Mouse (Mus musculus) spleen, adult 12 weeks (tissue): ENCODE results near the gene Psmc3ip.

Source experiments
- DNase-seq: peaks from one replicate; pipeline ENCODE4 v3.0.0; 2022; ENCODE audit warnings: low spot score

The Psmc3ip gene

DNA sequence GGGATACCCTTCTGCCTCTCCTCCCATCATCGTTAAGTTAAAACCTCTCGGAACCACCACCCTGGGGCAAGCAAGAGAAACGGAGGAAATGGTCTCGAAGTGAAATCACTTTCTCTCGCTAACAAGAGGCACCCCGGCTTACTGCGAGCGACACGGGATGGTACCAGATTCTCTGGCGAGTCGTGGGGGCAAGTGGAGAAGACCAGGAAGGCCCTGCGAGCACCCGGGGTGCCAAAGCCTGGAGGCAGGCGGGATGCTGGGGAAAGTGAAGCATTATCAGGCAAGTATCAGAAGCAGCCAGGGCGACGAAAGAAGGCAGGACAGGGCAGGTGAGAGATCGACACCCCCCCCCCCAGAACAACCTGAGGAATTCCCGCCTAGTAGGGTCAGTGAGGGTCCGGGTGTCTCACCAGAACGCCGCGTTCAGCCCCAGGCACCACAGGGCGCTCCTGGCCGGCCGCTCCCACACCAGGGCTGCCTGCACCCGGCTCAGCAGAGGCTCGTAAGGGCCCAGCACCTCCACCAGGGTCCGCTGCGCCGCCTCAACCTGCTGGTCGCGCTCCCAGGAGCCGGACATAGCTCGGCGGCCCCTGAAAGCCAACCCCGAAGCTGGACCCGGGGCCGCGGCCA is 24.0 kb upstream of the Psmc3ip start:
- peak; percentile 35 for DNase-seq

DNA sequence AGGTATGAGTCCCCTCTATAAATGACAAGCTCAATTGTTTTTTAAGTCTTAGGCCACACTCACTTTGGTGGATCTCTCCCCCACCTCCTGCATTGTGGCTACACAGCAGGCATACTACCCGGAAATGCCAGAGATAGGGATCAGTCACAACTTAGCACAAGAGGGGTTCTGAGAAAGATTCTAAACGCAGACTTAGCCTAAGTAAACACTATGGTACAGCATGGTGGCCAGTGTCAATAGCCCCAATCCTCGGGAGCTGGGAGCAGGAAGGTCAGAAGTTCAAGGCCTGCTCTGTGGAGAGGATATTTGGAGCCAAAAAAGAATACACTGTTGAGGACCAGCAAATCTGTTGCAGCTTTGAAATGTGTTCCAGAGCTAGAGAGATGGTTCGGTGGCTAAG is 22.9 kb upstream of the Psmc3ip start:
- no peak for DNase-seq

DNA sequence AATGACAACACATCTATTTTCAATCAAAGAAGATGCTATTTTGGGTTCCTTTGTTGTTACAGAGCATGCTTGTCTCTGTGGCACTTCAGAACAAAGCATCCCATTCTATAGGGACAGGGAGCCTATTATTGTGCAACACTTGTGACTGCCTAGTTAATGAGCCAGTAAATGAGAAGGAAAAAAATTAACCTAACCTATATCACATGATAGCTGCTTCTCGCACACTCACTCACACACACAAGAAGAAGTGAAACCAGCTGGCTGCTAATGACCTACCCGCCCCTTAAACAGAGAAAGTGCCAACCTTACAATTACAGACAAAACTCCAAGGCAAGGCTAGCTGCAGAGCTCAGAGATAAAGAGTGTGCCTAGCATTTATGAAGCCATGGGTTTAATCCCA is 20.3 kb upstream of the Psmc3ip start:
- no peak for DNase-seq

DNA sequence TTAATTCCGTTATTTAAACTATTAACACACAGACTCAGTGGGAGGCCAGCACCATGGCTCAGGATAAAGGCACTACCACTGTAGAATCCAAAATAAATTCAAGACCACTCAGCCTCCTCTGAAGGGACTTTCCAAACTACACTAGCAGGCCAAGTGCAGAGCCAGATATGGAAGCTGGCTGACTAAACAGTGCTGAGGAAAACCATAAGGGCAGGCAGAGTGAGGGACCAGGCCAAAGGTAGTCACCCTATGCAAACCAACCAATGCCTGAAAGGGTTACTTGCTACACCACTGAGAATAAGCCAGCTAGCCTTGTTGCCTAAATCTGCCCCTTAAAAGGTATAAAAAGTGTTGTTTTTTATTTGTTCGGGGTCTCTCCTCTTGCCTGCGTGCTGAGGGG is 16.9 kb upstream of the Psmc3ip start:
- no peak for DNase-seq

DNA sequence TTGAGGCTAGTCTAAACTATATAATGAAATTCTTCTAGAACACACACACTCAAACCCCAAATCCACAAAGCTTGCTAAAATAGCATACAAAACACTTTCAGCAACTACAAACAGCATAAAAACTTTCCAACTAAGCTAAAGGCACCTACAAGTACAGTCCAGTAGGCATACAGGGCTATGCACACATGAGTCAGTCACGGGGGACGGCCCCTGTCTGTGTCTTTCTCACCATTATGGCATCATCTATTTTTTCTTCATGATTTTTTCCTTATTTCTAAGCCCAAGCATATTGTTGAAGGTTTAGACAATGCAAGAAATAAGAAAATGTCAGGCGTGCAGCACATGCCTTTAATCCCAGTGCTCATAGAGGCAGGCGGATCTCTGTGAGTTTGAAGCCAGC is 15.9 kb upstream of the Psmc3ip start:
- DNase-seq = no peak

DNA sequence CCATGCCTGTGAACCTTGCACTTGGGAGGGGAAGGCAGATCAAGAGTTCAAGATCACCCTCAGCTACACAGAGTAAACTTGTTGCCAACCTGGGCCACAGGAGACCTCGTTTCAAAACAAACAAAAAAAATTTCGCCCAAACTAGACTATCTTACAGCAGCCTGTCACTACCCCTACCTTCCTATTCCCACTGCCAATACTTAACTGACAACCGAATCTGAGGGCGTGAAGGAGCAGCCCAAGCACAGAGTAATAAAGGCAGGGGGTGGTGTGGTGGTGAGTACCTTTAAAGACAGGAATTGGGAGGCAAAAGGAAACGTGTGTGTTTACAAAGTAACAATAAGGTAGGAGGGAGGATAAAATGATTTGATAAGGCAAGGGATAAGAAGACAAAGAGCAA is 15.5 kb upstream of the Psmc3ip start:
- DNase-seq = no peak

DNA sequence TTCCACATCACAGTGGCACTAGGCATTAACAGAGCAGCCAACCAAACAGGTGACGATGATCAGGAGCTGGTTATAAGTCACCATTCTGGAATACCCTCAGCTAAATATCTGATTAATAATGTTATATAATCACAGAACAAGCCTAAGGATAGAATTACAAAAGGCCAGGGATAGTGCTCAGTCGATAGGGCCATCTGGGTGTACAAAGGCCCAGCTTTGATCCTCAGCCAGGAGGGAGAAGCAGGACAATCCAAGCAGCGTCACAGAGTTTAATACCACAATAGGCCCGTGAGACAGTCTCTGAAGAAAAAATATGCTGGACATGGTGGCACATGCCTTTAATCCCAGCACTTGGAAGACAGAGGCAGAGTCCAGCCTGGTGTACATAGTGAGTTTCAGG is 14.1 kb upstream of the Psmc3ip start:
- no peak for DNase-seq

DNA sequence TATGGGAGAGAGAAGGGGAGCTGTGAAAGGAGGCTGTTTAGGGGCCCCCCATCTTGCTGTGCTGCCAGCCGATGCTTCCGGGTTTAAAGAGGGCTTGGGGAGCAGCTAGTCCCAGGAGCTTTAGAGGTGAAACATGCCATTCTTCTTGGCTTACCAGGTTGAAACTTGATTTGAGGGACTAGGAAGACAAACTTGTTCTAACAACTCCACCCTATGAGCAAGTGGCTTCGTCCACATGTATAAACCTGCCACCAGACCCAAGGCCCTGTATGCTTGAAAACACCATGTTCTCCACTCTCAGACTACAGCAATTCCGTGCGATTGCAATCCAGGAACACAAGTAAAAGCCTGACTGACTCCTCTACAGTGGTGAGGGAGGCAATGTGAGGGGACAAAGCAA is 7.8 kb upstream of the Psmc3ip start:
- no peak for DNase-seq

DNA sequence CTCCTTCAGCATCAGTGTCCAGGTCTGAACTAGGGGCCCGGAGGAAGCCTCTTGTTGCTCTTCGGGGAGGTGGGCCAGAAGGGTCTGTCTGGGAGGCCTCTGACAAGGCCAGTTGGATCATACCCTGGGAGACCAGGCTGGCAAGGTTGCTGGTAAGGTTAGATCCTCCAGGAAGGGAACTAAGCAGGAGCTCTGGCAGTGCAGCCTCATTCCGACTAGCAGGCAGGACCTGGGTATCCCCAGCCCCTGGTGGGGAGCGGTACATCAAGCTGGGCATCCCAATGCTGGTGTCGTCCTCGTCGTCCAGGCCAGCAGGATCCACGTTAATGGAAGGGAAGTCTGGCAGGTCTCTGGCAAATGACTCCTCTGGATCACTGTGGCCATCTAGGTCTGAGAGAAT is 3.0 kb upstream of the Psmc3ip start:
- no peak for DNase-seq

DNA sequence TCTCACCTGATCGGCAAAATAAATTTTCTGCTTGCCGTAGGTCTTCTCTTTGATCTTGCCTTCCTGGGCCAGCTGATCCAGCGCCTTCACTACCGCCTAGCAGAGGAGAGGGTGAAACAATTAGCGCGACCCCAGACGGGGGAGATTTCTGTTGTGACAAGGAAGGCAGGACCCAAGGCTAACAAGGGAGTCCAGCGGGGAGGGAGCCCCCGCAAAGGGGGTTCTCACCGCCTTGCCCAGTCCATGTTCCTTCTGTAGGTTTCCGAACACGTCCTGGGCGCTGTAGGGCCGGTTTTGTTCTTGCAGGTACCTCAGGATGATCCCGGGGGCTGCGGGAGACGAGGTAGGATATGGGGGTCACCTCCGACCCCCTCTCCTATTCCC is 314 bp downstream of the Psmc3ip start:
- DNase-seq = no peak

DNA sequence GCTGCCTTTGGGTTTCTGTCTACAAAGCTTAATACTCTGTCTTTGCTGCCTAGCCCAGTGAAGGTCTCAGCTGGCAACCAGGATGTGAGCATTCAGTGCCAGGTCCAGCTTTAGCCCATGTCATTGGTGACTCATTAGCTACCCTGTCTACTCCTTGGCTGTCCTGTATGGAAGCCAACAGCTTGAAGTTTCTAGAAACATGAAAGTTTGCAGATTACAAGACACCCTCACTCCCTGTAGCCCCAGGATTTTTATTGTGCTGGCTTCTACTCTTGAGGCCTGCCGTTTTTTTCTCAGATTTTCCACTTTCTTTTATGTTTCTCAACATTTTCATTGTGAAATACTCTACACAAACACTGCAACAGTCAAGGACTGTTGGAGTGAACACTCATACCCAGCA is 5.3 kb downstream of the Psmc3ip start:
- no peak for DNase-seq

DNA sequence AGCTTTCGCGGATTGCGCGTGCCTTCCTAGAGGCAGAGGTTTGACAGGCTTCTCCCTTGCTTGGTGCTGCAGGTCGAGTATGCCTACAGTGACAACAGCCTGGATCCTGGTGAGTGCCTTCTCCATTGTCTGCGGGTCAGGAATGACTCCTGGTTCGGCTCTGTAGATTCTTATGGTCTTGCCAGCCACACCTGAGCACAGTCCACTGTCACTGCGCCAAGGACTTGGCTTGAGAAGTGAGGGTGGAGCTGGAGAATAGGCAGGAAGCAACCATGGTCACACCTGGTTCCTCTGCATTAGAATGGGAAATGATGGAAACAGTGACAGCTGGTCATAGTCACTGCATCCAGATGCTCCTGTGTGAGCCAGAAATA is 7.6 kb downstream of the Psmc3ip start:
- no peak for DNase-seq

DNA sequence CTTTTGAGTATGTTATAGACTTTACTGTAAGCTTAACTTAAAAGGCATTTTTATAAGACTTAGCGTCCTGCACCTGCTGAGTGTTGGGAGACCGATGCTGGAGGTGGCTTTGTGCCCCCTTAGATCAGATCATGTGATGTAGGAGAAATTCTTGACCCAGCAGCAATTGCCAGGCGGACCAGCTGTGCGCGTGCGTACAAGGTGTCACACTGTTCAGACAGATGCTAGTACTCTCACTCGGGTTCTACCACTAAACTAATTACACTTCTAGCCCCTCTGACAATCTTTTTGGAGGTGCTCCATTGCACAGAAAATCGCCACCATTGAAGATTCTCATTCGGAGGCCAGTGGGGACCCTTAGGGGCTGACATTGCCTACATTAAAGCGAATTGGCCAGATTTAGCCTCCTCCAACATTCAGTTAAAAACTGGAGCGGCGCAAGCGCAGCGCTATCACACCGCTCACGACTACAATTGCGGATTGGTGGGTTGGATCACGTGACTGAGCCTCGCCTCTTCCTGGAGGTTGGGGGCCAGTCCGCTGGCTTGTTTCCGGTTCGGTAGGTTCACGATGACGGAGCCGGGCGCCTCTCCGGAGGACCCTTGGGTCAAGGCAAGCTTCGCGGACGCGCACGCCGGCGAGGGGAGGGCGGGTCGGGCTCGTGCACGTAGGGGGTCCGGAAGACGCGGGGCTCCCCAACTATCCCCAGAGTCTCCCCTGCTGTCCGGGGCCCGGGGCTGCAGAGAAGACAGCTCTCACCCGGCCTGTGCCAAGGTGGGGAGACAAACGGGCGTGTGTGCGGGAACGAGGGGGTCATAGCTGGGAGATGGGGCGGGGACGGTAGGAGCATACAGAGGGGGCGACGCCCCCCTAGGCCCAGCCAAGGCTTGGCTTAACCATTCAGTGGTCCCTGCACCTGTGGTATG is 8.2 kb downstream of the Psmc3ip start, which contains the start of gene Mlx:
TSS of gene Mlx (plus strand) at position 522 of the 926 bp plus-strand sequence.
- DNase-seq = peak; percentile 80

DNA sequence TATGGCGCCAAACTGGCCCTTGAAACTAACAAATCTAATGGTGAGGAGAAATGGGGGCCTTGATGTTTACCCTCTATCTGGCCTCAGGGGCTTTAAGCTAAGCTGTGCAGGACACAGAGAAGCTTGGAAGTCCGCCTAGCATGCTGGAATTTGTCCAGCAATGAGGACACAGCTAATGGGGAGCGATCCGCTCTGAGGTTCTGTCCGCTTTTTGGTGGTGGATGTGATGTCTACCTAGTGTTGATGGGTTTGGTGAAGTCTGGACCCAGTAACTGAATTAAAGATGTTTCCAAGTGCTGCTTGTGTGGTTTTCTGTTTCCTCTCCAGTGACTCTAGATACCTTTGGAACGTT is 8.9 kb downstream of the Psmc3ip start:
- DNase-seq = no peak

DNA sequence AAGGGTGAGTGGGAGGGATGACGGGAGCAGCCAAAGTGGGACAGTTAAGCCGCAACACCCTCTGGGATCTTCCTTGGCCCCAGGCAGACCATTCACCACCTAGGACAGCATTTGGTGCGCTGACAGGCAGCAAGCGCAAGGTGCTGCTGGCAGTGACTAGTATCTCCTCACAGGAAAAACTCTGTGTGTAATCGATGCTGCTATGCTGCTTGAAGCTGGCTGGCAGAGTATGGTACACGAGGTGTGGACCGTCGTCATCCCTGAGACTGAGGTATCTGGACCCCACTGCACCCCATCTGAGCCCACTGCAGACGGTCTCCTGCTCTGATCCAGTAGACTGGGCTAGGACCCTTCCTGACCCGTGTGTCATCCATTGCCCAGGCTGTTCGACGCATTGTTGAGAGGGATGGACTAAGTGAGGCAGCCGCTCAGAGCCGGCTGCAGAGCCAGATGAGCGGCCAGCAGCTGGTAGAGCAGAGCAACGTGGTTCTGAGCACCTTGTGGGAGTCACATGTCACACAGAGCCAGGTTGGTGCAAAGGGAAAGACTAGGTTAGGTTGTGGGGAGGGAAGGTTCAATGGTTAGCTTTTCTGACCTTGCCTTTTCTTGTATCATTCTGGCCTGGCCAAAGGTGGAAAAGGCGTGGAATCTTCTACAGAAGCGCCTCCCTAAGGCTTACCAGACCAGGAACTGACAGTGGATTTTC is 9.5 kb downstream of the Psmc3ip start:
- DNase-seq = no peak

DNA sequence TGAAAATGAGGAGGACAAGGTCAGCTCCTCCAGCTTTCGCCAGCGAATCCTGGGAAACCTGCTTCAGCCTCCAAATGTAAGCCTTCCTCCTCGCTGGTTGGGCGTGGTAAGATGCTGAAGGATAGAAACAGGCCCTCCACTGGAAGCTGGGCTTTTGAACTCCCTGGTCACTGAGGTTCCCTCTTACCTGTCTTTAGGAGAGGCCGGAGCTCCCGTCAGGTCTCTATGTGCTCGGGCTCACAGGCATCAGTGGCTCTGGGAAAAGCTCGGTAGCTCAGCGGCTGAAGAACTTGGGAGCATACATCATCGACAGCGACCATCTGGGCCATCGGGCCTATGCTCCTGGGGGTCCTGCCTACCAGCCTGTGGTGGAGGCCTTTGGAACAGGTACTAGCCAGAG is 10.4 kb downstream of the Psmc3ip start:
- DNase-seq = no peak

DNA sequence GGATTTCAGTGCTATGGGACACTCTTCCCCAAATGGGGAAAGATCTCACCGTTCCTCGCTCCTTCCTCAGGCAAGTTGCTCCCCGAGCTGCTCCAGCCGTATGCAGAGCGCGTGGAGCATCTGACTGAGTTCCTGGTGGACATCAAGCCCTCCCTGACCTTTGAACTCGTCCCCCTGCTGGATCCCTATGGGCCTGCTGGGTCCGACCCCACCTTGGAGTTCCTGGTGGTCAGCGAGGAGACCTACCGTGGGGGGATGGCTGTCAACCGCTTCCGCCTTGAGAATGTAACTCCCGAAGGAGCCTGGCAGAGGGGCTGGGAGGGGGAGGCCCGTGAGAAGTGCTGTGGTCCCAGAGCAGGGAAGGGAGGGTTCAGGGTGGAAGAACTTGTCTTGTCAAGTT is 11.0 kb downstream of the Psmc3ip start:
- no peak for DNase-seq

DNA sequence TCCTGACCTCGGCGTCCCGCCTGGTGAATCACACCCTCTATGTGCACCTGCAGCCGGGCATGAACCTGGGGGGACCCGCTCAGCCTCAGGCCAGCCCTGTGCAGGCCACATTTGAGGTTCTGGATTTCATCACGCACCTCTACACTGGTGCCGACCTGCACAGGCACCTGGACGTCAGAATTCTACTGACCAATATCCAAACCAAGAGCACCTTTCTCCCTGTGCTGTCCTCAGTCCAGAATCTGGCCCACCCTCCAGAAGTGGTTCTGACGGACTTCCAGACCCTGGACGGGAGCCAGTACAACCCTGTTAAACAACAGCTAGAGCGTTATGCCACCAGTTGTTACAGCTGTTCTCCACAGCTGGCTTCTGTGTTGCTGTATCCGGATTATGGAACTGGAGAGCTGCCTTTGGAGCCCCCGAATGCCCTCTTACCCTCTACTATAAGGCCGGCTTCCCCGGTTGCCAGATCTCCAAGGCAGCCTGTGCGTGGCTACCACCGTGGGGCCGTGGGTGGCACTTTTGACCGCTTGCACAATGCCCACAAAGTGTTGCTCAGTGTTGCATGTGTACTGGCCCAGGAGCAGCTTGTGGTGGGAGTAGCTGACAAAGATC is 12.0 kb downstream of the Psmc3ip start:
- no peak for DNase-seq

DNA sequence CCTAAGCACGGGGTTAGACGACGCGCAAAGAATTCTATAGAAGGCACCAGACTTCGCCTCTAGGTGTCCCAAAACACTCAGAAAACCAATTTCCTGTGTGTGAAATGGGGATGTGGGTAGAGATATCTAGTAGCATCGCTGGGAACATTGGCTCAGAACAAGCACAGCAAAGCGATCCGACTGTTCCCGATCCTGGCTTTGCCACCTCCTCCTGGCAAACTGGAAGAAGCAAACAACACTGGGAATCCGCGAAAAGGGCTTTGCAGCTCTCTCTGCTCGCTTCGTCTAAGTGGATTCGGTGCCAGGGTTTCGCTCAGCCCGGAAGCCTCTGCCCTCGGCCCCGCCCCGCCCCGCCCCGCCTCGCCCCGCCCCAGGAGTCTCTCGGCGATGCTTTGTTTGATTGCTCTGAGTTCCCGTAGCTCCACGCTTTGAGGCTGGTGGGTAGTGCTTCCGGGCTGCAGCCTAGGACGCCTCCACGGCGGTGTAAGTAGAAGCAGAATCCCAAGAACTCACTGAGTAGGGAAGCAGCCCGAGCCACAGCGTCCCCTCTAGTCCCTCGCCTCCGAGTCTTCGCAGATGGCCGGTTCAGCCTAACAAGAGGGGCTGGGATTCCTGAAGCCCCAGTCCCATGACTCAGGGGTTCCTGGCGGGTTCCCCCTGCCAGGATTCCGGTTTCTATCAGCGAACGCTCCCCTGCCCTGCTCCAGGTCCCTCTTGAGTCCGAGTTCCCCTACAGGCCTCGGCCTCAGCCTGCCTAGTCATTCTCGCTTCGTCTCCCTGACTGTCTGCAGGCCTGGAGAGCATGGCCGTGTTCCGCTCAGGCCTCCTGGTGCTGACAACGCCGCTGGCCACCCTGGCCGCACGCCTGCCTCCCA is 12.8 kb downstream of the Psmc3ip start, which contains the start of gene Coasy:
TSS of gene Coasy (plus strand) at position 358 of the 875 bp plus-strand sequence.
- peak; percentile 74 for DNase-seq

DNA sequence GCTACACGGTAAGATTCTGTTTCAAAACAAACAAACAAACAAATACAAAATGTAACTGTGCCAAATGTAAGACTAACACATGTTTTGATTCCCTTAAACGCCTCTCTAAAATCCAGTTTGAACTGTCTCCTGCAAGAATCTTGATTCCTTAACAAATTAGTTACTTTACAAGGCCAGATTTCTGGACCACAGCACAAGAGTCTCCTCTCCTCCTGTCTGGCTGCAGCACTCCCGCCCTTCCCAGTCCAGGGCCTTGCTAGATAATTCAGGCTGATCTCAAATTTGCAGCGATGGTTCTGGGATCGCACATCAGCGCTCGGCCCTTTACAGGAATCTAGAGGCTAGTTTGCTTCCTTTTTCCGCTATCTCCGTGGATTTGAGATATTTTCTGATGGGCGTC is 13.6 kb downstream of the Psmc3ip start:
- DNase-seq = no peak

DNA sequence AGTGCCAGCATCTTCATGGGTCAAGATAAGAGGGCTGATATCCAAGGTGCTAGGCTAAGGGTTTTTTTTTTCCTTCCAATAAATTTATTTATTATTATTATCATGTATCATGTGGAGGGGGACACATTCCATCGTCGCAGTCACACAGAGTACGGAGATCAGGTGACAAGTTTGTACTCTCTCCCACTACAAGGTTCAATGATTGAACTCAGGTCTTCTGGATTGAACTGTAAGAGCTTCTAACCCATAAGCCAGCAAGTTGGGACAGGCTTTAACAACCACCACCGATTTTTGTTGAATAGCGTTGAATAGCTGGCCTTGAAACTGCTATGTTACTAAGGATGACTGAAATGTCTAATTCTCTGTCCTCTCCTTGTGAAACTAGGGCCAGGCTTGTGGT is 14.8 kb downstream of the Psmc3ip start:
- no peak for DNase-seq

DNA sequence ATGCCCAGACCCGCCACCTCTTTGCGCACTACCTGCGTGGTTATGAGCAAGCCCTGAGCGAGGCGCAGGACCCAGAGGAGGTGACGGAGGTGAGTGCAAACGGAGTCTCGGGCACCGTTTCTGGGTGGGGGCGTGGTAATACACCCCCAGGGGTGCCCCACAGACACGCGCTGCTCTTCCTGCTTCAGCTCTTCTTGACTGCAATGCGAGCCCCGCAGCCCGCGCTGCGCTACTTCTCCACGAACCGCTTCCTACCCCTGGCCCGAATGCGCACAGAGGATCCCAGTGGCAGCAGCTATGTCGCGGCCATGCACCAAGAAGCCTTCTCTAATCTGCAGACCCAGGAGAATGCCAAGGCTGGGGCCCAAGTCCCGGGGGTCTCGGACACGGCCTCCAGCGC is 15.5 kb downstream of the Psmc3ip start:
- DNase-seq = no peak
